Mouse (Mus musculus): Measurements from ENCODE around the gene Trmu.

DNA sequence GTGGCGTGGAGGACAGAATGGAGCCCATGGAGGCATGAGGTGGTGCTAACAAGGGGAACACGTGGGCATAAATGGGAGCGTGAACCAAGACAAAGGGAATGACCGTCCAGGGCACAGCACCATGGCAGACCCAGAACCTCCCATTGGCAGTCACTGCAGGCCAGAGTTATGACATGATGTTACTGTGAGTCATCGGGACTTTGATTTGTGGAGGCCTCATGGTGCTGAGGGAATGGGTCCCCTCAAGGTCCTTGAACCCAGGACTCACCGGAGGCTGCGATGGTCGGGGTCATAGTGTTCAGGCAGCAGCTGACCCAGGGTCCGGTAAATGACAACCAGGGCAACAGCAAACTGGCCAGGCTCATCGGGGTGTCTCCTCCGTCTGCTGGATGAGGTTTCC, 42.7 kb downstream of the Trmu start:
- TF ChIP-seq ZC3H11A (IDR thresholded peaks at IDR 0.05; ENCODE audit: borderline replicate concordance, low read depth, low read length): no peak
- TF ChIP-seq MAFK (IDR thresholded peaks at IDR 0.05; ENCODE audit: insufficient read depth, low read depth, low read length): no peak
- no peak for TF ChIP-seq ZNF384 (IDR thresholded peaks at IDR 0.05; ENCODE audit: low read depth, low read length)
- no peak for TF ChIP-seq CHD2 (IDR thresholded peaks at IDR 0.05; ENCODE audit: low read depth, low read length)

Data from ES-E14 (cell line).